Mouse (Mus musculus) limb, embryonic 10.5 days (tissue): ENCODE data around the gene Wdr41. TPM values are rescaled to one million over a fixed set of nuclear protein-coding genes. Genes with fewer than 3 reads are reported as not detected.
A peak's percentile ranks its signal among the peaks of the same experiment; 100 is the strongest.

ENCODE experiments used
- DNase-seq: peaks from one replicate; pipeline ENCODE4 v3.0.0-alpha.2; 2017; ENCODE audit warnings: low spot score
- H3K27ac ChIP-seq: fragments of 300-500 bp; sonication (generic); 2 replicates; pipeline ENCODE4 v1.5.1; 2016; ENCODE audit warnings: mild to moderate bottlenecking
- H3K27me3 ChIP-seq: fragments of 300-500 bp; sonication (generic); 2 replicates; pipeline ENCODE4 v1.6.1; 2016; ENCODE audit warnings: low read depth, mild to moderate bottlenecking; ENCODE audit not compliant: poor library complexity, severe bottlenecking
- H3K36me3 ChIP-seq: fragments of 300-500 bp; sonication (generic); 2 replicates; pipeline ENCODE4 v1.6.1; 2016; ENCODE audit warnings: mild to moderate bottlenecking, moderate library complexity
- H3K4me1 ChIP-seq: fragments of 300-500 bp; sonication (generic); 2 replicates; pipeline ENCODE4 v1.6.1; 2016
- H3K4me3 ChIP-seq: fragments of 300-500 bp; sonication (generic); 2 replicates; pipeline ENCODE4 v1.5.1; 2016; ENCODE audit warnings: mild to moderate bottlenecking, moderate library complexity
- H3K9me3 ChIP-seq: fragments of 300-500 bp; sonication (generic); replicated peaks from 2 replicates; pipeline ENCODE4 v1.6.1; 2016; ENCODE audit warnings: mild to moderate bottlenecking
- WGBS: fragments of 180-500 bp; shearing (Covaris S2); methylation state at CpG from one replicate; pipeline ENCODE4 v1.1.7; 2016; 5-methylcytosine and 5-hydroxymethylcytosine counted together
- polyA plus RNA-seq: library from polyadenylated mRNA; unstranded; fragments of >200 nt; fragmentation: Nextera tagmentation; extraction: Ambion mirVana; gene quantifications from 2 replicates; pipeline ENCODE4 v1.2.1, GENCODE M21; 2016

Gene Wdr41
- polyA plus RNA-seq, 1 experiment from 2014 or later, result 16.4 TPM

GRCm38 (mm10) chr13:95050398-95050797 lies 74.3 kb downstream of the Wdr41 start:
- Histone ChIP-seq H3K27ac (no peak overlapping the region), H3K4me1 (peaks cover 11% of the 10 kb centered on the region), H3K4me3 (no peak overlapping the region), H3K9me3 (no peaks in the 10 kb centered on the region), H3K36me3 (no peaks in the 10 kb centered on the region), H3K27me3 (no peaks in the 10 kb centered on the region)
- 90% methylated on average over 4 of the region's 4 CpGs for WGBS
- no peak for DNase-seq

GRCm38 (mm10) chr13:95052421-95052820 lies 76.3 kb downstream of the Wdr41 start:
- Histone ChIP-seq H3K4me1 (peaks cover 23% of the 10 kb centered on the region), H3K36me3 (no peaks in the 10 kb centered on the region), H3K9me3 (no peaks in the 10 kb centered on the region), H3K27me3 (no peaks in the 10 kb centered on the region), H3K4me3 (no peak overlapping the region), H3K27ac (no peak overlapping the region)
- WGBS, result 95% methylated on average over 3 of the region's 3 CpGs
- no peak for DNase-seq

- Histone ChIP-seq H3K36me3 (no peaks in the 10 kb centered on the region), H3K27ac (peak overlapping the region; percentile 50), H3K27me3 (no peaks in the 10 kb centered on the region), H3K4me1 (peaks cover 20% of the 10 kb centered on the region), H3K4me3 (no peak overlapping the region), H3K9me3 (no peaks in the 10 kb centered on the region)
- DNase-seq, result no peak
- 45% methylated on average over 1 of the region's 1 CpGs for WGBS
Measured at GRCm38 (mm10) chr13:95055742-95056388, 79.7 kb downstream of the Wdr41 start.

- H3K4me3 ChIP-seq, result no peak overlapping the region
- peaks cover 20% of the 10 kb centered on the region for H3K4me1 ChIP-seq
- WGBS, result 83% methylated on average over 11 of the region's 11 CpGs
- DNase-seq, result no peak
- H3K27me3 ChIP-seq, result no peaks in the 10 kb centered on the region
- no peaks in the 10 kb centered on the region for H3K36me3 ChIP-seq
- H3K9me3 ChIP-seq, result no peaks in the 10 kb centered on the region
- H3K27ac ChIP-seq, result peak overlapping the region; percentile 50; the same call in 1 of the 2 replicates
Measured at GRCm38 (mm10) chr13:95056501-95057280, 80.5 kb downstream of the Wdr41 start.

- H3K27ac ChIP-seq, result no peak overlapping the region
- no peaks in the 10 kb centered on the region for H3K9me3 ChIP-seq
- WGBS, result 84% methylated on average over 4 of the region's 4 CpGs
- no peaks in the 10 kb centered on the region for H3K36me3 ChIP-seq
- DNase-seq, result no peak
- no peak overlapping the region for H3K4me3 ChIP-seq
- H3K4me1 ChIP-seq, result peaks cover 20% of the 10 kb centered on the region
- H3K27me3 ChIP-seq, result no peaks in the 10 kb centered on the region
Measured at GRCm38 (mm10) chr13:95058885-95059284, 82.7 kb downstream of the Wdr41 start.

- Histone ChIP-seq H3K27me3 (no peaks in the 10 kb centered on the region), H3K4me1 (no peaks in the 10 kb centered on the region)
Measured at GRCm38 (mm10) chr13:95063390-95064017, 87.4 kb downstream of the Wdr41 start.

GRCm38 (mm10) chr13:95067854-95068253 lies 91.7 kb downstream of the Wdr41 start:
- no peak for DNase-seq
- H3K4me3 ChIP-seq, result no peak overlapping the region
- H3K27me3 ChIP-seq, result no peaks in the 10 kb centered on the region
- 71% methylated on average over 6 of the region's 6 CpGs for WGBS
- no peaks in the 10 kb centered on the region for H3K9me3 ChIP-seq
- no peaks in the 10 kb centered on the region for H3K36me3 ChIP-seq
- no peak overlapping the region for H3K27ac ChIP-seq
- H3K4me1 ChIP-seq, result no peaks in the 10 kb centered on the region; the same call in 1 of the 2 replicates

More at GRCm38 (mm10) chr13:95063390-95064017, 87.4 kb downstream of the Wdr41 start:
- H3K27ac ChIP-seq, result no peak overlapping the region
- no peak overlapping the region for H3K4me3 ChIP-seq
- DNase-seq, result no peak
- no peaks in the 10 kb centered on the region for H3K36me3 ChIP-seq
- no peaks in the 10 kb centered on the region for H3K9me3 ChIP-seq
- 77% methylated on average over 4 of the region's 4 CpGs for WGBS

GRCm38 (mm10) chr13:95070268-95070667 lies 94.1 kb downstream of the Wdr41 start:
- no peaks in the 10 kb centered on the region for H3K9me3 ChIP-seq
- H3K4me1 ChIP-seq, result peaks cover 16% of the 10 kb centered on the region
- no peak for DNase-seq
- no peak overlapping the region for H3K4me3 ChIP-seq
- no peak overlapping the region for H3K27ac ChIP-seq
- no peaks in the 10 kb centered on the region for H3K36me3 ChIP-seq
- no peaks in the 10 kb centered on the region for H3K27me3 ChIP-seq

Other genes with a start within 250 kb of the Wdr41 start
- 274 and 297 TPM in 2 replicates for gene Tbca, start 187.4 kb upstream of the Wdr41 start, polyA plus RNA-seq
- gene Otp, start 100.7 kb upstream of the Wdr41 start, polyA plus RNA-seq, result not detected in 2 replicates